Mouse (Mus musculus): ENCODE data around the gene Nle1. TPM values are rescaled to one million over a fixed set of nuclear protein-coding genes. Genes with fewer than 3 reads are reported as not detected.

Nle1 gene
- total and polyA plus RNA-seq, 3 experiments: 97.3 to 103 TPM; not detected in 1

GRCm38 (mm10) chr11:82950736-82951481 lies 42.7 kb upstream of the Nle1 start, which contains the start of gene Slfn5:
Gene Slfn5 (plus strand): TSS chr11:82951349.
- Histone ChIP-seq H3K79me2 (ENCODE audit: control insufficient read depth, insufficient read depth, low read length, poor library complexity) (no peaks in the 10 kb centered on the region), H3K9me3 (replicated peaks; ENCODE audit: insufficient read depth, low read length) (no peaks in the 10 kb centered on the region), H3K9ac (ENCODE audit: control insufficient read depth, low read depth, low read length, poor library complexity, severe bottlenecking) (peak within 1 kb of the TSS; percentile 53), H3K36me3 (ENCODE audit: control insufficient read depth in 1 of 2, insufficient read depth in 2 of 2, low read length in 2 of 2) (peaks cover 0 to 10% of the 10 kb centered on the region in 2 experiments; a peak in 2 of 4 replicates), H3K4me1 (ENCODE audit: control insufficient read depth in 1 of 2, insufficient read depth in 2 of 2, low read length in 2 of 2) (peaks cover 0 to 10% of the 10 kb centered on the region in 2 experiments; a peak in 2 of 4 replicates), H3K27ac (ENCODE audit: control insufficient read depth, low read depth, low read length) (peak within 1 kb of the TSS; percentile 57), H3K27me3 (ENCODE audit: control insufficient read depth in 1 of 2, insufficient read depth in 2 of 2, low read length in 2 of 2) (no peaks in the 10 kb centered on the region; a peak in 1 of 4 replicates), H3K4me3 (ENCODE audit: control insufficient read depth in 1 of 2, insufficient read depth in 1 of 2, low read depth in 2 of 2, low read length in 2 of 2) (peak within 1 kb of the TSS; percentile 48 to 54)
- TF ChIP-seq EP300 (IDR thresholded peaks at IDR 0.05; ENCODE audit: low read depth in 1 of 2, low read length in 2 of 2) (0 out of 4 replicates have a peak, but pooled peaks of 1 of the 2 experiments have one; percentile 14), NRF1 (IDR thresholded peaks at IDR 0.05; ENCODE audit: insufficient read depth, low read depth, low read length, poor library complexity, severe bottlenecking) (no peak), MAZ (IDR thresholded peaks at IDR 0.05; ENCODE audit: low read depth, low read length) (no peak), MYC (IDR thresholded peaks at IDR 0.05; ENCODE audit: low read depth, low read length) (no peak), POLR2AphosphoS5 (IDR thresholded peaks at IDR 0.05; ENCODE audit: borderline replicate concordance, low read depth, low read length) (no peak)
- DNase-seq (ENCODE audit: low read depth, low spot score): no peak

- Histone ChIP-seq H3K27ac (ENCODE audit: control insufficient read depth, low read depth, low read length) (no peak overlapping the region), H3K36me3 (ENCODE audit: control insufficient read depth in 1 of 2, insufficient read depth in 2 of 2, low read length in 2 of 2) (peaks cover 0 to 10% of the 10 kb centered on the region in 2 experiments; a peak in 2 of 4 replicates), H3K9me3 (replicated peaks; ENCODE audit: insufficient read depth, low read length) (no peaks in the 10 kb centered on the region), H3K27me3 (ENCODE audit: control insufficient read depth in 1 of 2, insufficient read depth in 2 of 2, low read length in 2 of 2) (no peaks in the 10 kb centered on the region; a peak in 1 of 4 replicates), H3K4me3 (ENCODE audit: control insufficient read depth in 1 of 2, insufficient read depth in 1 of 2, low read depth in 2 of 2, low read length in 2 of 2) (no peak overlapping the region), H3K4me1 (ENCODE audit: control insufficient read depth in 1 of 2, insufficient read depth in 2 of 2, low read length in 2 of 2) (peaks cover 0 to 10% of the 10 kb centered on the region in 2 experiments; a peak in 2 of 4 replicates), H3K9ac (ENCODE audit: control insufficient read depth, low read depth, low read length, poor library complexity, severe bottlenecking) (no peak overlapping the region), H3K79me2 (ENCODE audit: control insufficient read depth, insufficient read depth, low read length, poor library complexity) (no peaks in the 10 kb centered on the region)
- no peak for DNase-seq (ENCODE audit: low read depth, low spot score)
- TF ChIP-seq GABPA (IDR thresholded peaks at IDR 0.05; ENCODE audit: low read depth, low read length) (no peak), ELF1 (IDR thresholded peaks at IDR 0.05; ENCODE audit: low read depth, low read length) (no peak), CTCF (IDR thresholded peaks at IDR 0.05 in 2 of 3, conservative IDR thresholded peaks at IDR 0.05 in 1 of 3; ENCODE audit: control insufficient read depth in 1 of 3, insufficient read depth in 1 of 3, low read depth in 2 of 3, low read length in 3 of 3, poor library complexity in 1 of 3, severe bottlenecking in 1 of 3) (no peak), E2F4 (IDR thresholded peaks at IDR 0.05; ENCODE audit: borderline replicate concordance, low read depth, low read length) (no peak), EP300 (IDR thresholded peaks at IDR 0.05; ENCODE audit: low read depth in 1 of 2, low read length in 2 of 2) (no peak), MAFK (IDR thresholded peaks at IDR 0.05; ENCODE audit: borderline replicate concordance, low read depth, low read length) (no peak), USF1 (IDR thresholded peaks at IDR 0.05; ENCODE audit: low read depth, low read length) (no peak)
Measured at GRCm38 (mm10) chr11:82949036-82949435, 40.8 kb upstream of the Nle1 start.

- DNase-seq (ENCODE audit: low read depth, low spot score): no peak
- Histone ChIP-seq H3K4me3 (ENCODE audit: control insufficient read depth in 1 of 2, insufficient read depth in 1 of 2, low read depth in 2 of 2, low read length in 2 of 2) (no peak overlapping the region), H3K79me2 (ENCODE audit: control insufficient read depth, insufficient read depth, low read length, poor library complexity) (no peaks in the 10 kb centered on the region), H3K36me3 (ENCODE audit: control insufficient read depth in 1 of 2, insufficient read depth in 2 of 2, low read length in 2 of 2) (peaks cover 0 to 10% of the 10 kb centered on the region in 2 experiments; a peak in 2 of 4 replicates), H3K9ac (ENCODE audit: control insufficient read depth, low read depth, low read length, poor library complexity, severe bottlenecking) (no peak overlapping the region), H3K9me3 (replicated peaks; ENCODE audit: insufficient read depth, low read length) (no peaks in the 10 kb centered on the region), H3K27ac (ENCODE audit: control insufficient read depth, low read depth, low read length) (no peak overlapping the region), H3K4me1 (ENCODE audit: control insufficient read depth in 1 of 2, insufficient read depth in 2 of 2, low read length in 2 of 2) (peaks cover 0 to 10% of the 10 kb centered on the region in 2 experiments; a peak in 2 of 4 replicates), H3K27me3 (ENCODE audit: control insufficient read depth in 1 of 2, insufficient read depth in 2 of 2, low read length in 2 of 2) (peaks cover under 1 to 2% of the 10 kb centered on the region in 2 experiments; a peak in 2 of 4 replicates)
- no peak for TF ChIP-seq KAT2A (conservative IDR thresholded peaks at IDR 0.05; ENCODE audit: low read depth, low read length)
Measured at GRCm38 (mm10) chr11:82947457-82947856, 39.2 kb upstream of the Nle1 start.

Measured in MEL (cell line).